Mouse (Mus musculus): ENCODE data around the gene Gnb3.

DNA sequence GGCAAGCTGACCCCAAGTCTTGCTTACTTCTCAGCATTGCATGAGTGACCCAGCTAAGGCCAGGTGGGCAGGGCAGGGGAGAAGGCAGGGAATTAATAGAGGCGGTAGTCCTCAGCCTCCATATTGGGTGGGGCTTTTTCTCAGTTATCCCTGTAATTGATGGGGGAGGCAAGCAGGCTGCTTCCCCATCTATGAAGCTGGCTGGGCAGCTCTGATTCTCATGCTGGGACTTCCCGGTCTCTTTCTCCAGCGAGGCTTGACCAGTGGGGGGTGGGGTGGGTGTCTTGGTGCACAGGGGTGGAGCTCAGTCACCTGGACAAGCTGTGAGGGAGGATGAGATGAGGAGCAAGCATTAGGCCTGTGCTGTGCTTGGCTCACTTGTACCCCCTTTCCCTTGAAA lies 21.7 kb upstream of the Gnb3 start:
- no peak for TF ChIP-seq CTCF (IDR thresholded peaks at IDR 0.05; ENCODE audit: control insufficient read depth, insufficient read depth, insufficient replicate concordance, low read depth, low read length)
- no peak for TF ChIP-seq POLR2A (IDR thresholded peaks at IDR 0.05; ENCODE audit: control insufficient read depth, low read depth, low read length)

Data from testis, adult 2 months (tissue).